ENCODE assay signal across 9 mouse cellular contexts in genomic region chr16:95814513-95815118, GRCm38 (mm10).
DNase-seq lines count a peak whose midpoint lies in the region; ATAC-seq and TF ChIP-seq lines count a peak whose summit lies in the region.
"Had no signal": no experiment of that assay in that cellular context is flagged by ENCODE, and none has a peak within 500 bp of the region (broad histone marks: within the 10 kb centered on the region; RNA-seq: fewer than 3 reads in every experiment).

No protein-coding gene starts in this region.

- POLR2A ChIA-PET in Patski (lab: Charles Lee) = no interaction called here

- no peaks in the 10 kb centered on the region for H3K27me3 ChIP-seq in kidney, embryonic 15.5 days
- no peaks in the 10 kb centered on the region for H3K27me3 ChIP-seq in Patski
- H3K27me3 ChIP-seq in forebrain, embryonic 13.5 days = no peaks in the 10 kb centered on the region
- H3K27me3 ChIP-seq: midbrain, embryonic 12.5 days had no signal

- intact Hi-C loops in left cerebral cortex, postnatal 36 days (cut with DNase I) = loop anchor here (5.0 kb wide), 1 partner anchor 37 kb away; no protein-coding TSS in a partner anchor

- in situ Hi-C loops in Patski (cut with MboI; ENCODE audit: low pct_unique_long_range_greater_than_20kb) = loop anchor here (5.0 kb wide), 1 partner anchor 47 kb away; no protein-coding TSS in a partner anchor

- no peak overlapping the region for H3K27ac ChIP-seq in kidney, embryonic 15.5 days
- H3K27ac ChIP-seq in forebrain, embryonic 13.5 days = no peak overlapping the region
- H3K27ac ChIP-seq: midbrain, embryonic 12.5 days had no signal

- peaks cover 10% of the 10 kb centered on the region for H3K4me1 ChIP-seq in kidney, embryonic 15.5 days
- 0 out of 2 replicates have a peak, but pooled peaks cover 4% of the 10 kb centered on the region for H3K4me1 ChIP-seq in forebrain, embryonic 13.5 days
- H3K4me1 ChIP-seq: midbrain, embryonic 12.5 days had no signal

- no peaks in the 10 kb centered on the region for H3K9me3 ChIP-seq in kidney, embryonic 15.5 days (replicated peaks)
- peaks cover 9% of the 10 kb centered on the region; the same call in 1 of the 2 replicates for H3K9me3 ChIP-seq in forebrain, embryonic 13.5 days (replicated peaks)

- DNase-seq in kidney, postnatal 4 days = no peak
- DNase-seq in Patski (ENCODE audit: low read depth, low spot score) = peak; percentile 41
- peak; percentile 59 for DNase-seq in cerebellum, adult 9-10 months
- DNase-seq in left cerebral cortex, postnatal 36 days (ENCODE audit: low spot score in 2 of 2) = peak; percentile 52 to 66
- DNase-seq in telencephalon, adult 2 months (ENCODE audit: low read depth, low spot score) = peak; percentile 80
- DNase-seq in thymus, postnatal 14 days = no peak

- H3K4me3 ChIP-seq in kidney, embryonic 15.5 days (replicated peaks) = no peak overlapping the region
- H3K4me3 ChIP-seq in forebrain, embryonic 13.5 days = no peak overlapping the region
- H3K4me3 ChIP-seq: midbrain, embryonic 12.5 days had no signal

- no peak overlapping the region for H3K9ac ChIP-seq in kidney, embryonic 15.5 days
- H3K9ac ChIP-seq in forebrain, embryonic 13.5 days = no peak overlapping the region
- H3K9ac ChIP-seq: midbrain, embryonic 12.5 days had no signal

- CTCF ChIA-PET in Patski (lab: Charles Lee) = interaction anchor here (1.2 to 2.1 kb wide), 3 partner anchors 10 to 104 kb away, joined by 3 to 7 read pairs (median 3); no protein-coding TSS in a partner anchor

- peak; percentile 71 for ATAC-seq in kidney, embryonic 15.5 days (replicated peaks; ENCODE audit: low FRiP score)
- ATAC-seq in Patski = peak; percentile 77
- ATAC-seq in forebrain, embryonic 13.5 days = no peak

- no peak overlapping the region for H3K4me2 ChIP-seq in kidney, embryonic 15.5 days
- no peak overlapping the region for H3K4me2 ChIP-seq in forebrain, embryonic 13.5 days
- H3K4me2 ChIP-seq: midbrain, embryonic 12.5 days had no signal

- H3K36me3 ChIP-seq in kidney, embryonic 15.5 days = no peaks in the 10 kb centered on the region
- H3K36me3 ChIP-seq in forebrain, embryonic 13.5 days (ENCODE audit: poor library complexity, severe bottlenecking) = no peaks in the 10 kb centered on the region
- H3K36me3 ChIP-seq: midbrain, embryonic 12.5 days had no signal

- WGBS in kidney, embryonic 15.5 days = 65% methylated on average over 9 of the region's 9 CpGs
- WGBS in forebrain, embryonic 13.5 days = 82% methylated on average over 9 of the region's 9 CpGs

- TF ChIP-seq CTCF in Patski (IDR thresholded peaks at IDR 0.05) = no peak

Comparison
In these comparisons a context has a peak if more than half of its experiments do, and no peak if none do; other contexts are left out.
1. DNase-seq: peak in Patski (single experiment), cerebellum, adult 9-10 months (single experiment), left cerebral cortex, postnatal 36 days (2 of 2) and telencephalon, adult 2 months (single experiment); none in kidney, postnatal 4 days (0 of 2) and thymus, postnatal 14 days (single experiment).